Mouse (Mus musculus): ENCODE data around the gene Man2b2.

The Man2b2 gene

DNA sequence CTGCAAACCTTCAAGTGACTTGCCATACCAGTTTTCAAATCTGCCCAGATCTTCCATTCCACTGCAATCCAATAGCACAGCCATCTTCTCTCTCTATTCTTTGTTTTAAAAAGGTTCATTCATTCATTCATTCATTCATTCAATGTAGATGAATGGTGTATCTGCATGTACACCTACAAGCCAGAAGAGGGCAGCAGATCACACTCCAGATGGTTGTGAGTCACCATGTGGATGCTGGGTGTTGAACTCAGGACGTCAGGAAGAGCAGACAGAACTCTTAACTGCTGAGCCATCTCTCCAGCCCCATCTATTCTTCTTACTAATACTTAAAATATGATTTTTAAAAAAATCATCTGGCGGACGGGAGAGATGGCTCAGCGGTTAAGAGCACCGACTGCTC is 73.4 kb downstream of the Man2b2 start:
- DNase-seq = no peak
